Mouse (Mus musculus): ENCODE results near the gene Mob3b.

Gene Mob3b

GRCm38 (mm10) chr4:35066163-35066562, 91.1 kb downstream of the Mob3b start:
- in situ Hi-C loops (cut with MboI): no loop called here

GRCm38 (mm10) chr4:35065075-35065838, 92.0 kb downstream of the Mob3b start:
- in situ Hi-C loops (cut with MboI): no loop called here

- in situ Hi-C loops (cut with MboI): no loop called here
Observed at GRCm38 (mm10) chr4:35063146-35063719, 94.1 kb downstream of the Mob3b start.

DNA sequence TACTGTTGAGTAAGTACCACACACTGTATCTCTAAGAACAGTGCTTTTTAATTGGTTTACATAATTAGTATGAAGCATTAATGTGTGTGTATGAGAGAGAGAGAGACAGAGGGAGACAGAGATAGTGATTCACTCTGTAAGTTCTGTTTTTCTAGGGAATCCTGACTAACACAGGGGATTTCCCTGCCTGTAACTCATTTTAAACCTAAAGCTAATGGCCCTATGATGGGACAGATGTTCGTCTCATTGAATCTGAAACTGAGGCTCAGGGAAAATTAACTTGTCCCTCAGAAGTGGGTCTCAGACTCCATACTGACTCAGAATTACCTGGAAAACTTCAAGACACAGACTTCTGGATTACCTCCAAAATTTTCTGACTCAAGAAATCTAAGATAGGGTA, 96.3 kb downstream of the Mob3b start:
- in situ Hi-C loops (cut with MboI): no loop called here

DNA sequence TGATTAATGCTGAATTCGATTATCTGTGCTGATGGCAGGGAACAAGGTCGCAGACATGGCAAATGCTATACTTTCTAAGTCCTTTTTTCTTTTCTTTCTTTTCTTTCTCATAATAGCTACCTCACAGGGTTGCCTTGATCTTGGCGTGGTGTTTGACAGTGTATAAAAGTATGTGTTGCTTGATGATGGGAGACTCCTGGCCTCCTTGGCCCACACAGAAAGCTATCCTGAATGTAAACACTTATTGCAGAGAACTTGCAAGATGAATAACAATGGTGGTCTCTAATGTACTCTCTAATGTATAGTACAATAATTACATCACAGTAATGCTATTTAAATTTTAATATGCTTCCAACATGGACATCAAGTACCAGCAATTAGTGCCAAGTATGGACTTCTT, 96.9 kb downstream of the Mob3b start:
- in situ Hi-C loops (cut with MboI): no loop called here

GRCm38 (mm10) chr4:35054362-35054761, 102.9 kb downstream of the Mob3b start:
- in situ Hi-C loops (cut with MboI): no loop called here

GRCm38 (mm10) chr4:35052174-35052942, 104.9 kb downstream of the Mob3b start:
- in situ Hi-C loops (cut with MboI): no loop called here

DNA sequence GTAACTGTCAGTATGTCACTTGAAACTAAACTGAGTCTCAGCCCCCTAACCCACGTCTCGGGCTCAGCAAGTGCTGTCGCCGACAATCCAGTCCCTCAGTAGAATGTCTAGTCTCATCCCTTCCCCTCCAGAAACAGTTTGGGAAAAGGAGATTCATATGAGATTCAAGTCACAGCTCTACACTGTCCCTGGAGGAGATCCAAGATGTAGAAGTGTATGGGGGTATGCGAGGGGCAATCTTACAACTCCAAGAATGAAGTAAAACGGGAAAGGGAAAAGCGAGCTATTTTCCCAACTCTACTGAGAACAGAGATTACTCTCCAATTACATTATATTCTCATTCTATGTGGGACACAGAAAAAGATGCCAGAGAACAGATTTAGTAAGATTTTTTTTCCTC, 106.1 kb downstream of the Mob3b start:
- in situ Hi-C loops (cut with MboI): no loop called here

DNA sequence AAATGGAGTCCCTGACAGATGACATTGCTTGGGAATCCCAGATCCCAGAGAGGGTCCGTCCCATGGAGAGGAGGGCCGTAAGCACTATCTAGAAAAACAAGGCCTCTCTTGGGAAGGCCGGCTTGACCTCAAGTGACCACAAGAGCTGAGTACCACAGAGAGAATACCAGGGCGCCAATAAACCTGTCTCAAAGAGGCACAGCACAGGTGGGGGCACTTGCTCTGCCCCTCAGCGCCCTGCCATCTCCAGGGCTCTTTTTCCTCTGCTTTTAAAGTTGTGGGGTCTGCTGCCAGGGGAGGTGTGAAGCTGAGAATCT, 107.6 kb downstream of the Mob3b start:
- in situ Hi-C loops (cut with MboI): no loop called here

GRCm38 (mm10) chr4:35049036-35049741, 108.1 kb downstream of the Mob3b start:
- in situ Hi-C loops (cut with MboI): no loop called here

- in situ Hi-C loops (cut with MboI): no loop called here
Observed at GRCm38 (mm10) chr4:35040896-35041295, 116.4 kb downstream of the Mob3b start.

GRCm38 (mm10) chr4:35040306-35040705, 117.0 kb downstream of the Mob3b start:
- in situ Hi-C loops (cut with MboI): no loop called here

DNA sequence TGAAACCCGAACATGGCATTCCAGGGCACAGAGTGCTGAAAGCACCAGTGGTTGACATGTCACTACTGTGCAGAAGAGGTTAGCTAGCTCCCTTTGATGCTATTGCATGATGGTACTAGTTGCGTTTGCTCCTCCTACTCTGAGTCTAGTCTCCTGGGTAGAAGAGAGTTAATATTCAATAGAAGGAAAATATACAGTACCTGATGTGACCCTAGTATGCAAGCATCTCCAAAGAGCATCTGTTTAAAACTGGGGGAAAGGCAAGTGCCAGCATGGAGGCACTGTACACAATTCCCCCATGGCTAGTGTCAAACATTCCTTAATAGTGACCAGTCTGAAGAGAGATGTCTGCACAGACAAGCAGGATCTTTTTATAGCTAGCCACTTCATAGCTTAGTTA, 119.5 kb downstream of the Mob3b start:
- in situ Hi-C loops (cut with MboI): no loop called here

- in situ Hi-C loops (cut with MboI): no loop called here
Observed at GRCm38 (mm10) chr4:35034504-35035290, 122.6 kb downstream of the Mob3b start.

GRCm38 (mm10) chr4:35032758-35033157, 124.5 kb downstream of the Mob3b start:
- in situ Hi-C loops (cut with MboI): no loop called here

- in situ Hi-C loops (cut with MboI): no loop called here
Observed at GRCm38 (mm10) chr4:35031623-35032022, 125.7 kb downstream of the Mob3b start.

DNA sequence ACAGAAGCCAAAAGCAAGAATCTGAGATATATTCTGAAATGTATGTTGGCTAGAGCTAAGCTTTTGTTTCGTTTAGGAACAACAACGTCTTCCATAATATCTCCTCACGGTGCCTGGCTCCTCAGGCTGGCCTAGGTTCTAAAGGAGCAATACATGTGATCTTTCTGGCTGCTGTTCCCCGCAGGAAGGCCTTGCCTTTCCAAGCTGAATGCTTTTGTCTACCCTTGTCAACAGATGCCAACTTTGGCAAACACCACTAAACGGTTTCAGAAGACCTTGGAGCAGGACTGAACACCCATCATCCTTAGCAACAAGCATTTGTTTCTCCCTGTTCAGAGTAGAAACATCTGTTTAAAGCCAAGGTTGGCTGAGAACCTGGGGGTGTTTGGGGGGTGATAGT, 126.1 kb downstream of the Mob3b start:
- in situ Hi-C loops (cut with MboI): no loop called here

GRCm38 (mm10) chr4:35018416-35018815, 138.9 kb downstream of the Mob3b start:
- in situ Hi-C loops (cut with MboI): no loop called here

DNA sequence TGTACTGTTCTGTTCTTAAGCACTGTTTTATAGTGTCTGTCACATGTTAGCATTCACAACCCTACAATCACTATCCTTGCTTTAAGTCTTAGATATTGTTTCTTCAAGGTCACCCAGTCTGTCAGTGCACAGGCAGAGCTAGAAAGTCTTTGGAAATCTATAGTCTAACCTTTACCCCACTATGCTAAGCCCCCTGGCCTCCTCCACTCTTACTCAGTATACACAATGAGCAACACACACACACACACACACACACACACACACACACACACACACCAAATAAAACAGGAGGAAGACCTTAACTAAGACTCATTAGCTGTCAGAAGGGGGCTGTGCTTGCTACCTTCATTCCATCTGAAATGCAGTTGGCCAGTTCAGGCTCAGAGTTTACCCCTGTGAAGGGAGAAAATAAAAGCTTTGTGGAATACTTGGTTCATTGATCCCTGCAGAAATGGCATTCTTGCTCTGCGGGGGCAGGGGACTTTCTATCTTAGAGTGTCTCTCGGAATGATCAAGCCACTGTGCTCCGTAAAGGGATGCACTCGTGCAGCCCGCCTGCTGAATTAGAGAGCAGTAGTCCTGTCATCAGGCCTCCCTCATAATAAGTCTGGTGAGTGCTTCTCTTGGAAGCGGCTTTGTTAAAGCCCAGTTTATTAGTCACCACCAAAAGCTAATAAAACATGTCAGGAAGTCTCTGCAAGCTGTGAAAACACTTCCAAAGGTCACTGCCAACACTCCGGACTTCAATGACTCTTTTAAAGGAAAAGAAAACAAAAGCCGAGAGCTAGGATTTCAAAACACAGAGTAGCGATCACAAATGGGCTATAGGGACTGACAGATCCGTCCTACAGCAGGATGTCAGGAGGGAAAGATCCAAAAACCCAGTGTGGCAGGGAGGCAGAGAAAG, 144.6 kb downstream of the Mob3b start:
- in situ Hi-C loops (cut with MboI): no loop called here

- in situ Hi-C loops (cut with MboI): no loop called here
Observed at GRCm38 (mm10) chr4:35006541-35007260, 150.6 kb downstream of the Mob3b start.
